Mouse (Mus musculus): ENCODE measurements around the gene Ntf5.
"Not testable (repeated sequence)": the region's sequence is repeated elsewhere in the genome, so short reads cannot be mapped to it uniquely, and the experiment has no call there.

Ntf5 gene

GRCm38 (mm10) chr7:45434203-45435015 is 20.9 kb downstream of the Ntf5 start, which contains the start of gene Gys1:
Gene Gys1 (plus strand): TSS chr7:45434844.
- CTCF ChIA-PET, result interaction anchor here (1.1 kb wide), 1 partner anchor 29 kb away, joined by 3 read pairs; no protein-coding TSS in a partner anchor

DNA sequence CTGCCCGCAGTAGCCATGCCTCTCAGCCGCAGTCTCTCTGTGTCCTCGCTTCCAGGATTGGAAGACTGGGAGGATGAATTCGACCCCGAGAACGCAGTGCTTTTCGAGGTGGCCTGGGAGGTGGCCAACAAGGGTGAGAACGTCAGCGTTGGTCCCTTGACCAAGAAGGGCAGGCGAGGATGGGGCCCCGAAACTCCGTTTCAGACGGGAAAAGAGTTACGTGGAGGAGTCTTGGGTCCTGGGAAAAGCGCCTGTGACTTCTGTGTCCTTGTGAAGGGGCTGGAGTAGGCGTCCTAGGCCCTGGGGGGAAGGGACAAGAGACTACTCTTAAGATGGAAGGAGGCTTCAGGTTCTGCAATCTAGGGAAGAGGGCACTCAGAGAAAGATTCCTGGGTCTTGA is 21.5 kb downstream of the Ntf5 start:
- CTCF ChIA-PET, result interaction anchor here (1.1 kb wide), 1 partner anchor 30 kb away, joined by 3 read pairs; no protein-coding TSS in a partner anchor

GRCm38 (mm10) chr7:45436444-45436843 is 22.9 kb downstream of the Ntf5 start:
- CTCF ChIA-PET, result interaction anchor here (1.2 kb wide), 1 partner anchor 20 kb away, joined by 4 read pairs; no protein-coding TSS in a partner anchor

- CTCF ChIA-PET, result interaction anchor here (0.9 kb wide), 1 partner anchor 102 kb away, joined by 3 read pairs; no protein-coding TSS in a partner anchor
Observed at GRCm38 (mm10) chr7:45437046-45437445, 23.6 kb downstream of the Ntf5 start.

- CTCF ChIA-PET, result interaction anchor here (0.9 kb wide), 1 partner anchor 102 kb away, joined by 3 read pairs; no protein-coding TSS in a partner anchor
Observed at GRCm38 (mm10) chr7:45437521-45438276, 24.2 kb downstream of the Ntf5 start, which contains the start of gene Ruvbl2. Gene Ruvbl2 (minus strand): TSS chr7:45438096.

DNA sequence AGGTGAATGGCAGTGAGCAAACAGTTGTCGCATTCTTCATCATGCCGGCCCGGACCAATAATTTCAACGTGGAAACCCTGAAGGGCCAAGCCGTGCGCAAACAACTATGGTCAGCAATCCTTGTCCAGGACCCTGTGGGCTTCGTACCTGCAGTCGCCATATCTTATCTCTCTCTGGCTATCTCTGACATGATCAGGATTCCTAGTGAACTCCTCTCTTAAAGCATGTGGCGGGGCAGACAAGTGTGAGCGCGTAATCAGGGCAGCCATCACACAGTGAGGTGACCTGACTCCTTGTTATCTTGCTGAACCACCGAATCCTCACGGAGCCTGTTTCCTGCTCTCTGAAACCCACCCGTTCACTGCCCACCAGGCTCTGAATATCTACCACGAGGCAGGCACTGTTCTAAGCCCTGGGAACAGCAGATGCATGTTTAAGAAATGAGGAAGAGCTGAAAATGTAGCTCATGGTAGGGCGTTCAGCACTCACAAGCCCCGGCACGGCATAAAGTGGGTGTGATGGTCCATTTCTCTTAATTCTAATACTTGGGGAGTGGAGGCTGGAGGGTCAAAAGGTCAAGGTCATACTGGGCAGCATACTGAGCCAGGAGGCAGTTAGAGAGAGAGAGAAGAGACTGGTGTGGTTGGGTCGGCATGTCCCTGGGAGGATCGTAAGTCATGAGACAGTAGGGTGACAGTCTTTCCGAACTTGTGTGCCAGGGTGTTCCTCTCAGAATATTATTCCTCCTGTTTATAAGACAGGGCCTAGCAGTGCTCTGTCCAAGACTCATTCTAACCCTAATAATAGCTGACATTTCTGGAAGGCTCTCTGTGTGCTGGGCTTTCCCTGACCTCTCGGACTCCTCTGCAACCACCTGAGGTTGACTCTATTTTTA is 30.3 kb downstream of the Ntf5 start:
- CTCF ChIA-PET, result no interaction called here

GRCm38 (mm10) chr7:45446589-45446988 is 33.1 kb downstream of the Ntf5 start:
- CTCF ChIA-PET, result interaction anchor here (0.5 to 1.2 kb wide), 2 partner anchors 27 to 94 kb away, joined by 3 to 4 read pairs; no protein-coding TSS in a partner anchor

DNA sequence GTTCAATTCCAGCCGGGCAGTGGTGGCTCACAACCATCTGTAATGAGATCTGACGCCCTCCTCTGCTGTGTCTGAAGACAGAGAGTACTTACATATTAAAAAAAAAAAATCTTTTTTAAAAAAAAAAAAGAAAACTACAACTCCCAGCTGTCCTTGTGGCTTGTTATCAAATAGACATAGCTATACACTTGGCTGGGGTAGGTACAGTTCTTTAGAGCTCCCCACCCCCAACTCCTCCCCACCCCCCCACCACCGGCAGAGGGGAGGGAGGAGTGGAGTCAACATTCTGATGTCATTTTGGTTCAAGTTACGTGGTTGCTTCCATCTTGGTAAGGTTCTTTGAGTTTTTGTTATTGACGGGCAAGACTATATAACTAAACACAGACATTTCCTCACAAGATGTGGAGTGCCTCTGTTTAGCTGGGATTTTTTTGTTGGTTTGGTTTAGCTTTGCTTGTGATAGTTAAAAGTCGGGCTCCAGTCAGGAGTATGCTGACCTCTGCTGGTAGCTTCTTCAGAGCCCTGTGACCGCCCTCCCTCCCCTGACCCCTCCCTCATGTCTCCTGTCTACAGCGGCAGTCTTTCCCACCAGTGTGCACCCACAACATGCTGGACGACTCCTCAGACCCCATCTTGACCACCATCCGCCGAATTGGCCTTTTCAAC is 34.0 kb downstream of the Ntf5 start:
- CTCF ChIA-PET, result interaction anchor here (1.2 kb wide), 1 partner anchor 26 kb away, joined by 3 read pairs; no protein-coding TSS in a partner anchor

DNA sequence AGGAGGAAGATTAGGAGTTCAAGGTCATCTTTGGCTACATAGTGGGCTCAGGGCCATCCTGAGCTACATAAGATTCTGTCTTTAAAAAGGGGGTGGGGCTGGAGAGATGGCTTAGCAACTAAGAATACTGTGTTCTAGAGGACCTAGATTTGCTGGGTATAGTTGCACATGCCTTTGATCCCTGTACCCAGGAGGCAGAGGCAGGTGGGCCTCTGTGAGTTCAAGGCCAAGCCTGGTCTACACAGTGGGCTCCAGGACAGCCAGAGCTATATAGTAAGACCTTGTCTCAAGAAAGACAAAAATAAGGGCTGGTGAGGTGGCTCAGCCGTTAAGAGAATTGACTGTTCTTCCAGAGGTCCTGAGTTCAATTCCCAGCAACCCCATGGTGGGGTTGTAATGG is 36.5 kb downstream of the Ntf5 start:
- CTCF ChIA-PET, result interaction anchor here (0.5 to 0.7 kb wide), 3 partner anchors 38 to 604 kb away, joined by 4 to 7 read pairs (median 6); no protein-coding TSS in a partner anchor

- CTCF ChIA-PET, result no interaction called here
Observed at GRCm38 (mm10) chr7:45451344-45451982, 38.0 kb downstream of the Ntf5 start.

GRCm38 (mm10) chr7:45454971-45455370 is 41.5 kb downstream of the Ntf5 start:
- CTCF ChIA-PET, result no interaction called here

DNA sequence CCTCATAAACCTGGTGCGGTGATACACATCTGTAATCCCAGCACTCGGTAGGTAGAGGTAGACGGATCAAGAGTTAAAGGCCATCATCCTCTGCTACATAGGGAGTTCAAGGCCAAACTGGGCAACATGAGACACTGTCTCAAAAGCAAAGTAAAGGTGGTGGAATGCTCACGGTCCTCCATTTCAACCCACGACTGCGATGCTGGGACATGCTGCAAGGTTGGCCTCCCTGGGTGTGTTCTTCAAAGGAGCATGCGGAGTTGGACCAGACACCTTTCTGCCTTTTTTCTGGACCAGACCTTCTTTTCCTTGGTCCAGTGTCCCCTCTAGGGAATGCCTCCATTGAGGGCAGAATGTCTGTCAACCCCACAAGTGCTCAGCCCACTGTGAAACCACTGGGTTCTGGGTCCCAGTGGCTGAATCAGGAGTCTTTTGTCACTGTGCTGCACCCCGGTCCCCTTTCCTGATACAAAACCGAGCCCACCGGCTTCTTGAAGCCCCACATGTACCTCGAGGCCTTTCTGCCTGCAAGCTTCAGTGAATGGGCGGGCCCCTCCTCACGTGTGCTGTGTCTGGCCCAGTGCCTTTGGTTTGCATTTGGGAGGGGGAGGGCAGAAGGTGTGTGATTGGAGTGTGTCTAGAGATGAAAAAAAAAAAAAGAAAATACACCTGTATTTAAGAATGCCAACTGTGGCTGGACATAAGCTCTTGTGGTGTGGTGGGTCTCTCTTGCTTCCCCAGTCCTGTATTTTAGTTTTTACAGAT is 42.6 kb downstream of the Ntf5 start:
- CTCF ChIA-PET, result interaction anchor here (1.2 kb wide), 1 partner anchor 20 kb away, joined by 4 read pairs; no protein-coding TSS in a partner anchor

GRCm38 (mm10) chr7:45456721-45457203 is 43.3 kb downstream of the Ntf5 start:
- CTCF ChIA-PET, result interaction anchor here (0.6 to 1.2 kb wide), 2 partner anchors 21 to 52 kb away, joined by 3 to 4 read pairs; partner anchors contain the start of gene Kcna7

- CTCF ChIA-PET, result interaction anchor here (0.6 to 1.2 kb wide), 3 partner anchors 21 to 349 kb away, joined by 3 to 5 read pairs (median 4); partner anchors contain the start of gene Kcna7
Observed at GRCm38 (mm10) chr7:45457204-45458060, 43.9 kb downstream of the Ntf5 start.

DNA sequence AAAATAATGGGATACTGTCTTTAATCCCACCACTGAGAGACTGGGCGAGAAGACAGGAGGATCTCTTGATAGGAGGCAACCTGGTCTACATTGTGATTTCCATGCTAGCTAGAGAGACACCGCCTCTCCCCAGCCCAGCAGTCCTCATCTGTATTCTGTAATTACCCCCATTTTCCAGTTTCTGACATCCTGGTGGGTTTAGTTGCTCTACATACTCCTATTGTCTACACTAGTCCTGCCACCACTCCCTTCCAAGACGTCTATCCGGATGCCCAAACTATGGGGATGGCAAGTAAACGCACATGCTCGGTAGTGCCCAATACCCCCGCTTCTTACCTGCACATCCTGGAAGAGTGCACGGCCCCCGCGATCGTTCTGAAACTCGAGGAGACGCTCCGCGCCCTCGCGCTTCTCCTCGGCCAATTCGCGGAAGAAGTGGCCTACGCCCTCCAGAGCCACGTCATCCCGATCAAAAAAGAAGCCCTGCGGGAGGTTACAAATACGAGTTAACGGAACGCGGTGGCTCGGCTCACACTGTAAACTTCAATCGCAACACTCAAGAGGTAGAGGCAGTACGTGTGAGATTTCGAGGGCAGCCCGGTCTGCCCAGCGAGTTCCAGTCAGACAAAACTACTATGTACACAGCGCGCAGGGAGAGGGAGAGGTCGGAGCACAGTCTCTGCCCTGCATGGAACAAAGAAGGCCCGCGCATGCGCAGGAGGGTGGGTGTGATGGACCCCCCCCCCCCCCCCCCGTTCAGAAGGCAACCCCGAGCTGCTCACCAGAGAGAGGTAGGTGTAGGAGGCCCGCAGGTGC is 45.5 kb downstream of the Ntf5 start:
- CTCF ChIA-PET, result no interaction called here

GRCm38 (mm10) chr7:45459564-45460140 is 46.2 kb downstream of the Ntf5 start, which contains the start of gene Ftl1:
Gene Ftl1 (minus strand): TSS chr7:45459884.
- CTCF ChIA-PET, result not testable (repeated sequence)

GRCm38 (mm10) chr7:45460377-45460776 is 46.9 kb downstream of the Ntf5 start:
- CTCF ChIA-PET, result no interaction called here

Measured in spleen, embryonic (tissue).